Comparison of ENCODE assay signal across 17 mouse cellular contexts in the genomic region with DNA sequence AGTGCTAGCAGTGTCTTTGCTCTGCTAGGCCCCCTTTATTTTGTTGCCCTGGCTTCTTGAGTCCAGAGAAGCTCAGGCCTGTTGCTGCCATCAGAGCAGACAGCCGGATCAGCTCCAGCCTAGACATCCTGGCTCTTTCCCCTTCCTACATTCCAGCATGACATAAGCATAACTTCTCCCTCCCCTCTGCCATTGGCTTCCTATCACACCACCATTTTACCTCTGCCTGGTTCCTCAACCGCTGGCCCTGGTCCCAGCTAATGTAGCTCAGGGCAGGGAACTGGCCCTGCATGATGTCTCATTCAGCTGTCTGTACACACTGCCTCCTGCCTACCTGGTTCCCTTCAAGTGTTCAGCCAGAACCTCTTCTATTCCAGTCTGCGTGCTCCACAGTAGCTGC.
A peak's percentile ranks its signal among the peaks of the same experiment; 100 is the strongest.
DNase-seq lines count a peak whose midpoint lies in the region.
"Had no signal": no experiment of that assay in that cellular context is flagged by ENCODE, and none has a peak within 500 bp of the region (broad histone marks: within the 10 kb centered on the region; RNA-seq: fewer than 3 reads in every experiment).

No protein-coding gene starts in this region.

- peak; percentile 80 for DNase-seq in heart, adult 11 months
- DNase-seq in heart, adult 8-10 months (ENCODE audit: low spot score): no peak
- peak; percentile 26 for DNase-seq in kidney, postnatal 10 days
- no peak for DNase-seq in kidney, adult 18-20 months
- DNase-seq in lung, postnatal 14 days: peak; percentile 4
- no peak for DNase-seq in lung, adult 18-20 months
- peak; percentile 2 for DNase-seq in urinary bladder, postnatal 25 days (ENCODE audit: low spot score)
- no peak for DNase-seq in urinary bladder, adult 18-20 months (ENCODE audit: low spot score in 2 of 2)
- DNase-seq: adrenal gland, postnatal 25 days; cerebellum, adult 8-10 months; cerebellum, postnatal 36 days; embryo, embryonic 11 days; gastrocnemius, adult 2 months; kidney, adult 8-10 months; layer of hippocampus, adult 9-11 months; thymus, adult 18-20 months; thymus, postnatal 36 days had no signal

Comparison
In these comparisons a context has a peak if more than half of its experiments do, and no peak if none do; other contexts are left out.
1. DNase-seq: peak in heart, adult 11 months (single experiment), kidney, postnatal 10 days (single experiment), lung, postnatal 14 days (single experiment) and urinary bladder, postnatal 25 days (single experiment); none in heart, adult 8-10 months (single experiment), kidney, adult 18-20 months (single experiment), lung, adult 18-20 months (0 of 2) and urinary bladder, adult 18-20 months (0 of 2).